Mouse (Mus musculus) ovary, postnatal 14 days (tissue): Measurements from ENCODE around the gene Ptp4a2.
"Not testable (repeated sequence)": the region's sequence is repeated elsewhere in the genome, so short reads cannot be mapped to it uniquely, and the experiment has no call there.

Experiments used
- DNase-seq: peaks from one replicate; pipeline ENCODE4 v3.0.0; 2022; ENCODE audit warnings: low spot score

Ptp4a2 gene

DNA sequence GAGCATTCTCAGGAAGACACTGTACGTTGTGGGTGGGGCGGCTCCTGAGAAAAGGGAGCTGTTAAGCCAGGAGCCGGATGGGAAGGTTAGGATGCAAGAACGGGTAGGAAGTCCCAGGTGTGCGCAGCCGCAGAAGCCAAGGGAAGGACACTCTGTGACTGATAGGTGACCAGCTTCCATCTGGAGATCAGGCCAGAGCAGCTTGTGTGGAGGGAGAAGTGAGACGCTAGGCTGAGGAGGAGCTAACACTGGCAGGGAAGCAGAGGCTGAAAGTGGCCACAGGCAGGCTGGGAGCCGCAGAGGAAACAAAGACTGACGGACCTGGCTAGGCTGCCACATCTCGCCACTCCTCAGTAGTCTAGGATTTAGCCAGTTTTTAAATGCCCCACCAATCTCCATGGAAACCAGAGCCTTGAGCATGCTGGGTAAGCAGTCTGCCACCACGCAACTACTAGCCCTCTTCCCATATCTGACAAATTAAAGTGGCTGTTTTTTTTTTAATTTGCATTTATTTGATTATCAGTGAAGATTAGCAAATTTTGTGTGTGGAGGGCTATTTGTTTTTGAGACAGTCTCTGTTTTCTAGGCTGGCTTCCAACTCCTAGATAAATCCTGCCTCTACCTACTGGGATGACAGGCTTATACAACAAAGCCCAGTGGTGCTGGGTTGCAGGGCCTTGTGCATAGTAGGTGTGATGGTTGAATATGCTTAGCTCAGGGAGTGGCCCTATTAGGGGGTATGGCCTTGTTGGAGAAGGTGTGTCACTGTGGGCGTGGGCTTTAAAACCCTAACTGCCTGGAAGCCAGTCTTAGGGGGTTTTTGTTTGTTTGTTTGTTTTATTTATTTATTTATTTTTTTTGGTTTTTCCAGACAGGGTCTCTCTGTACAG lies 73.3 kb downstream of the Ptp4a2 start:
- DNase-seq: no peak

DNA sequence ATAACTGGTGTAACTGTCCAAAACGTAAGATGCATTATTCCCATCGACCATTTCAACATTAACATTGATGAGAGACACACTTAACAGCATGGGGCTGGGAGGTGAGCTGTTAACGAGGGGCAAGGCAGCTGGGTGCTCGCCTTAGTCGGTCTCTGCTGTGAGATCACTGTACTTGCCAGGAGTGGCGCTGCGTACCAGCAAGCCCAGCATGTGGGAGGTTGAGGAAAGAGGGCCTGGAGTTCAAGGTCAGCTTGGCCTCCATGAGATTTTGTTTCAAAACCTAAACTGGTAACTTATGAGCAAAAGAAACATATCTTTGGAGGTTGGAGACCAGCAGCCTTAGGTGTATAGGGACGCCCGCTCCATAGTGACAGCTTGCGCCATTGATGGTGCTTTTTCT lies 78.6 kb downstream of the Ptp4a2 start:
- DNase-seq: no peak

DNA sequence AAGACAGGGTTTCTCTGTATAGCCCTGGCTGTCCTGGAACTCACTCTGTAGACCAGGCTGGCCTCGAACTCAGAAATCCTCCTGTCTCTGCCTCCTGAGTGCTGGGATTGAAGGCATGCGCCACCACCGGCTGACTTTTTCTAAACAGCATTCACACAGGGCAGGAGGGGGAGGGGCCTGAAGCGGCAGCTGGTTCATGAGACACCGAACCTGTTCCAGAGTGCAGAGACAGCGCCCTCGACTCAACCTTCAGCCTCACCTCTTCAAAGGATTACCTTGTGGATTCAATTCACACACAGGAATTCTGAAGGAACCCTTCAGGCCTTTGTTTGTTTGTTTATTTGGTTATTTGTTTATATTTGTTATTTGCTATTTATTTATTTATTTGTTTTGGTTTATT lies 79.1 kb downstream of the Ptp4a2 start:
- DNase-seq: no peak

DNA sequence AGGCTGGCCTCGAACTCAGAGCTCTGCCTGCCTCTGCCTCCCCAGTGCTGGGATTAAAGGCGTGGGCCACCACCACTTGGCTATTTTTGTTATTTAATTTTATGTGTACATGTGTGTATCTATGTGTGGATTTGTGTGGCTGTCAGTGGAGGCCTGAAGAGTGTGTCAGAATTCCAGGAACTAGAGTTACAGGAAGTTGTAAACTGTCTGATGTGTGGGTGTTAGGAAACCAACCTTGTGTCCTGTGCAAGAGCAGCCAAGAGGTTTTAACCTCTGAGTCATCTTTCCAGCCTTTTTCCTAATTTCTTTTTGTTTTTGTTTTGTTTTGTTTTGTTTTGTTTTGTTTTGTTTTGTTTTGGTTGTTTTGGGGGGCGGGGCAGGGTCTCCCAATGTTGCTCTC lies 83.8 kb downstream of the Ptp4a2 start:
- DNase-seq: no peak

DNA sequence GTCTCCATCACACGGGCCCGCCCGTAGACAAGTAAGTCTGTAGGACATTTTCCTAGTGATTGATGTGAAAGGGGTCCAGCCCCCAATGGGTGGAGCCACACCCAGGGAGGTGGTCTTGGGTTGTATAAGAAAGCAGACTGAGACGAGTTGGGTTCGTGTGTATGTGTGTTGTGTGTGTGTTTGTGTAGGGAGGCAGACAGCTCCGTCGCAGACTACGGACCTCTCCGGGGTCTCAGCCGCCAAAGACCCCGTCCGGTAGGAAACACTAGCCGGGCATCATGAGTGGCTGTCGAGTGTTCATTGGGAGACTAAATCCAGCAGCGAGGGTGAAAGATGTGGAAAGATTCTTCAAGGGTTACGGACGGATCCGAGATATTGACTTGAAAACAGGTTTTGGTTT lies 87.8 kb downstream of the Ptp4a2 start:
- not testable (repeated sequence) for DNase-seq
